Mouse (Mus musculus): ENCODE results near the gene 2310034G01Rik. TPM values are rescaled to one million over a fixed set of nuclear protein-coding genes. Genes with fewer than 3 reads are reported as not detected.

2310034G01Rik gene
- total RNA-seq, 1 experiment from 2014 or later, result not detected

- no peak for ATAC-seq (ENCODE audit: extremely low read depth, insufficient number of reproducible peaks, low FRiP score, poor library complexity, severe bottlenecking)
Measured at GRCm38 (mm10) chr19:46363294-46364009, 13.3 kb upstream of the 2310034G01Rik start.

GRCm38 (mm10) chr19:46362104-46362503 is 12.0 kb upstream of the 2310034G01Rik start:
- no peak for ATAC-seq (ENCODE audit: extremely low read depth, insufficient number of reproducible peaks, low FRiP score, poor library complexity, severe bottlenecking)

- ATAC-seq (ENCODE audit: extremely low read depth, insufficient number of reproducible peaks, low FRiP score, poor library complexity, severe bottlenecking), result no peak
Measured at GRCm38 (mm10) chr19:46358381-46358780, 8.3 kb upstream of the 2310034G01Rik start.

DNA sequence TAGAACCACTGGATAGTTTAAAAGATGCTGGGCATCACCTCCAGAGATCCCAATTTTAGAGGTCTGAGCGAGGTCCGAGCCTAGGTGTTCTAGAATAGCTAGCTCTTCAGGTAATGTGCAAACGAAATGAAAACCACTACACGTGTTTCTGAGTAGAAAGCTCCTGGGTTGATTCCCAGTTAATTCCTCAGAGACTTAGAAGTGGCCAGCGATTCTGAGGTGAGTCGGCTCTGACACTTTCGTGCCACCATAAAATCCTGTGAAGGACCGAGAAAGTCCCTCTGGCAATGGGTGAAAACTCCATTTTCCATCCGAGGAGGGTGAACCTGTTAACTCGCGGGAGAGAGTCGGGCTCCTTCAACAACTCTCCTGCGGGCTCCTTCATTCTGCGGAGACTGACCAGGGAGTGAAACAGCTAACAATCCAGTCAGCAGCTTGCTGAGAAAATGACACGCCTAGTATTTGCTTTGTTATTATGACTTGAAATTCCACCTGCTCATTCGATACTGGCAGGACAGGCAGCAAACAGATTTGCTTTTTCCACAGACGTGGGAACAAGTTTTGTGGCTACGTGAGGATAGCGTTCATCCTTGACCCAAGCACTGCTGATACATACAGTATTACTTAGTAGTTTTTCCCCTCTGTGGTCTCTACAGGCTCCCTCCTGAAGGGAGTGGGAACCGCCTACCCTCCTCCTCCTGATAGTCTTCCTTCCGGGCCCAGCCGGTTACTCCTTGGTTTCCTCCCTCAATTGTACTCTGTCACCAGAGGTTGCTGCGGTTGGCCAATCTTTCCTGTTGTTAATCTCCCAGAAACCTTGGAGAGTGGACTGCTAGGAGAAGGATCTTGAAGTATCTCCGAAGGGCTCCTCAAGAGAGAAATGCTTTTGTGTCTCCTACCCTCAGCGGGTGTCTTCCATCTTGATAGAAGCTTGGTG is 7.5 kb upstream of the 2310034G01Rik start:
- no peak for ATAC-seq (ENCODE audit: extremely low read depth, insufficient number of reproducible peaks, low FRiP score, poor library complexity, severe bottlenecking)

DNA sequence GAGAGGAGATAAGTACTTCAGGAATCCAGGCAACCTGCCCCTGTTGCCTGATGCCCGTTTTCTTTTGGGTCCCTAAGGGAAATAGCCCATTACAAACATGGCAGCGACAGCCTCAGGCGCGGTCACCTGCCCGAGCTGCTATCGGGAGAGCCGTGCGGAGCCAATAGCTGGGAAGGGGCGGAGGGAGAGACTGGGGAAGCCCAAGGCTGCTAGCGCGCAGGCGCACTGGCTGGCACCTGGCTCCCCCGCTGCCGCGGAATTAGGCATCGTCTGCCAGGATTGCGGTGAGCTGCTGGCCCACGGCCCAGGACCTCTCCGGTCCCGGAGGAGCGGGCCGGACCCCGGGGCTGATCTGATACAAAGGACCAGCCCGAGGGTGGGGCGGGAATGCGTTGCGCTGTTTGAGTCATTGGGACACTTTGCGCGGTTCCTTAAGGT is 6.6 kb upstream of the 2310034G01Rik start:
- ATAC-seq (ENCODE audit: extremely low read depth, insufficient number of reproducible peaks, low FRiP score, poor library complexity, severe bottlenecking), result peak; percentile 74

DNA sequence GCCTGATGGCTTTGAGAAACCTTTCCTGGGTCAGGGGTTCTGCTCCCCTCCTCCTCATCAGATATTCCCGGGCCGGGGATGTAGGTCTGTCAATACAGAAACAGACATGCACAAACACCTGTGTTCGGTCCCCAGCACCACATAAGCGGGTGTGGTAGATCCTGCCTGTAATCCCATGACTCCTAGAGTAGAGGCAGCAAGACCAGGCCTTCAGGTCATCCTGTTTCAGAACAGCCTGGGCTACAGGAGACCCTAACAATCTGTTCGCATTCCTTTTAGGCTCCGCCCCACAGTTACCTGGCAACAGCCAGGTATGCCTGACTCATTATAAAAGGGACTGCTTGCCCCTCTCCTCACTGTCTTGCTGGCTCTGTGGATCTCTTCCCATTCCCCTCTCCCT is 552 bp downstream of the 2310034G01Rik start:
- no peak for ATAC-seq (ENCODE audit: extremely low read depth, insufficient number of reproducible peaks, low FRiP score, poor library complexity, severe bottlenecking)

DNA sequence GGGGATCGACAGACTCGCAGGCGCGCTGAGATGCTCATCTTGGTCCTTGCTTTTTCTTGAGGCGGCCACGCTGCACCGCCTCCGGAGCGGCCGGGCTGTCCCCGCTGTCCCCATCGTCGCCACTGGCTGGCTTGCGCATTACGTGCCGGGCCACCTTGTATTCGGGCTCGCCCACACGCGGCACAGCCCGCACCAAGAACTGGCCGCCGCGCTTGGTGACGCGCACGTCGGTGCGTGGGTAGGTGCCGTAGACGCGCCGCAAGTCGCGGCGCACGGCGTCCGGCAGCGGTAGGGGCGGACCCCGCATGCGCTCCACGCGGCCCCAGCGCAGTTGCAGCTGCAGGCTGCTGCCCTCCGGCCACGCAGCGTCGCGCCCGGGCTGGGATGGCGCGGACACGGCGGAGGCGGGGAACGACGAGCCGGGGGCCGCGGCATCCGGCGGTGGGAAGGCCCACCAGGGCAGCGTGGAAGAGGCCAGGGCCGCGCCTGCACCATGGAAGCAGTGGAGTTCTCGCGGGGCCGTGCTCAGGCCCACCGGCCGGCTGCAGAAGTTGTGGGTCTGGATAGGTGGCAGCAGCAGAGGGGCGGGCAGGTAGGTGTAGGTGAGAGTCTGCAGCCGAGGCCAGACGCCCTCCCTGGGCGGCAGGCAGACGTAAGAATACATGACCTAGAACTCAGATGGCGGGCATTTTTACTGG is 1.2 kb downstream of the 2310034G01Rik start:
- ATAC-seq (ENCODE audit: extremely low read depth, insufficient number of reproducible peaks, low FRiP score, poor library complexity, severe bottlenecking), result peak; percentile 62

DNA sequence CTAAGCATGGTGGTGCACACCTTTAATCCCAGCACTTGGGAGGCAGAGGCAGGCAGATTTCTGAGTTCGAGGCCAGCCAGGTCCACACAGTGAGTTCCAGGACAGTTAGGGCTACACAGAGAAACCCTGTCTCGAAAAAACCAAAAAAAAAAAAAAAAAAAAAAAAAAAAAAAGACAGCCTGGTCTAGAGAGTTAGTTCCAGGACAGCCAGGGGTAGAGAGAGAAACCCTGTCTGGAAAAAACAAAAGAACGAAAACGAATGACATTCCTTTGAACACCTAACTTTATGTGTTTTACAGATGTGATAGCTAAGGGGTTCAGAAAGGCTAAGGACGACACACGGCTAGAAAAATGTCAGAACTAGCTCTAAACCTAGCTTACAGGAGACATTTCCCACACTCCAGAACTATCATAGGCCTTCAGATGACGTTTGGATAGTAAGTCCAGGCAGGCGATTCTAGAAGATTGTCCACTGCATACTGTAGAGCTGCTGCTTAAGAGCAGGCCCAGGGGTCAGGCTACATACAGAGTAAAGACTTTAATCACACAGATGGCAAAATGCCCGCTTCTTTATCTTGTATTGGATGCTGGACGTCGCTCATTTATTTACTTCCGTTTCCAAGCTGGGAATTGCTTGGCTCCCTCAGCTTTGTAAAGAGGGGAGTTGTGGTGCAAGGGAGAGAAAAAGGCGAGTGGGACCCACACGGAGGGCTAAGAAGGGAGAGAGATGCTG is 2.0 kb downstream of the 2310034G01Rik start:
- ATAC-seq (ENCODE audit: extremely low read depth, insufficient number of reproducible peaks, low FRiP score, poor library complexity, severe bottlenecking), result no peak

DNA sequence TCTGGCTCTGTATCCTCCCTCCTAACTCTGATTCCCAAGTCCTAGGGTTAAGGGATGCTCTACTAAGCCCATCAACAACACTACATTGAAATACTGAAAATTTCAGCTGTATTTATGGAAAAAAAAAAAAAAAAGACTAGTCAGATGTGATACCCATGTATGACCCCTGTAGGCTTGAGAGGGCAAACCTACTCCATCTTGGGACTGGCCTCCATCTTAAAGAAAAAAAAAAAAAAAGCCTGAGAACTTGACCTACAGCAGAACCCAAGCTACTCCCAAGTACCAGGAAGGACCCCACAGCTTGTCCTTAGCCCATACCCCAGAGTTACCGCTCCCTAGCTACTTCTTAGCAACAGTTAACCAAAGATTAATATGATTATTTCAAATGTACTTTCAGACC is 3.0 kb downstream of the 2310034G01Rik start:
- ATAC-seq (ENCODE audit: extremely low read depth, insufficient number of reproducible peaks, low FRiP score, poor library complexity, severe bottlenecking), result no peak

GRCm38 (mm10) chr19:46344710-46345419 is 5.2 kb downstream of the 2310034G01Rik start:
- no peak for ATAC-seq (ENCODE audit: extremely low read depth, insufficient number of reproducible peaks, low FRiP score, poor library complexity, severe bottlenecking)

DNA sequence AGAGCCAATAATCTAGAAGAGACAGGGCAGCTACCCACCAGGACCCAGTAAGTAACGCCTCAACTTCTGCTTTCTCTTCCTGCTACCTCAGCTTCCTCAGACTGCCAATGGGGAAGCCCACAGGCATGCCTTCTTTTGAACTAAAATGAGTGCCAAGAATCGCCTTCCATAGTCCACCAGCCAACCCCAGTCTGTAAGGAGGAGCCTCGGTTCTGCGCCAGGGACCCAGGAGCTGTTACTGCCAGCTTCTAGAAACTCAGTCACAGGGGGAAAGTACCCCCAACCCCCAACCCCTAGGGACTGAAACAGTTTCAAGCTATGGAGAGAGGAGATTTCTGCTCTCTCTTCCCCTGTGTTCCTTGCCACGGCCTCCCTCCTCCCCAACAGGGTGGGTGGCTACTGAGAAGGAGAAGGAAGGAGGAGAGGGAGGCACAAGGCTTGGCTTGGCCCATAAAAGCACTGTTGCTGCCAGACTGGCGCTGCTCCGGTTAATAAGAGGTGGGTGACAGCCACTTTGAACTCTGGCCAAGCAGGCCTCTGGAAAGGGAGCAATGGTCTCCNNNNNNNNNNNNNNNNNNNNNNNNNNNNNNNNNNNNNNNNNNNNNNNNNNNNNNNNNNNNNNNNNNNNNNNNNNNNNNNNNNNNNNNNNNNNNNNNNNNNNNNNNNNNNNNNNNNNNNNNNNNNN is 10.7 kb downstream of the 2310034G01Rik start:
- peak; percentile 62 for ATAC-seq (ENCODE audit: extremely low read depth, insufficient number of reproducible peaks, low FRiP score, poor library complexity, severe bottlenecking)

GRCm38 (mm10) chr19:46338942-46339286 is 11.2 kb downstream of the 2310034G01Rik start:
- no peak for ATAC-seq (ENCODE audit: extremely low read depth, insufficient number of reproducible peaks, low FRiP score, poor library complexity, severe bottlenecking)

GRCm38 (mm10) chr19:46338331-46338936 is 11.7 kb downstream of the 2310034G01Rik start, which contains the start of gene Cuedc2:
Gene Cuedc2 (minus strand): TSS chr19:46338702.
- ATAC-seq (ENCODE audit: extremely low read depth, insufficient number of reproducible peaks, low FRiP score, poor library complexity, severe bottlenecking), result peak; percentile 84

GRCm38 (mm10) chr19:46337719-46338330 is 12.3 kb downstream of the 2310034G01Rik start:
- no peak for ATAC-seq (ENCODE audit: extremely low read depth, insufficient number of reproducible peaks, low FRiP score, poor library complexity, severe bottlenecking)

- no peak for ATAC-seq (ENCODE audit: extremely low read depth, insufficient number of reproducible peaks, low FRiP score, poor library complexity, severe bottlenecking)
Measured at GRCm38 (mm10) chr19:46333906-46334305, 16.2 kb downstream of the 2310034G01Rik start.

DNA sequence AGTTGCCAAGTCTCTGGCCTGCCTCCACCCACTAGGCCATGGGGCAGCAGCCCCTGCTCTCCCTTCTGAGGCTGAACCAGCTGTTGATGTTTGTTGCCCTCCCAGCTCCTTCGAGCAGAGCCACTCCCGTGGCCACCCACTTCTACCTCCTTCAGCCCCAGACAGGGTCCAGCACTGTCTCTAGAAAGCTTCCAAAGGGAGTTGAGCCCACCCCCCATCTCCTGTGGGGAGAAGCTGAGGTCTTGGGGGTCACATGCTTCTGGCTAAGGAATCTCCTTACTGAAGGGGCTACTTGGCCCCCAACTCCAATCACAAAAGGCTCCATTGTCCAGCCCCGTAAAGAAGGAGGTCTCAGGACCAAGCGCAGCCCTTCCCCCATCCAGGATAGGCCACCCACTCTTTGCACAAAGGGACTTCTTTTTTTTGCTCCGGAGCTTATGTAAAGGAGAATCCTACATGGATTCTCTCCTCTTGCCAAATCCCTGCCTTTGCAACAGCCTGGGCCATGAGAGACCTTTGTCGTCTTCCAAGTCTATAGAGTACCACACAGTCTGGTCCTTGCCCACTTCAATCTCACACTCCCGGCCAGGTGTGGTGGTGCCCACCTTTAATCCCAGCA is 17.3 kb downstream of the 2310034G01Rik start:
- no peak for ATAC-seq (ENCODE audit: extremely low read depth, insufficient number of reproducible peaks, low FRiP score, poor library complexity, severe bottlenecking)

All from neutrophil, adult 5-6 weeks (primary cell).